Mouse (Mus musculus) embryonic facial prominence, embryonic 13.5 days (tissue): Measurements from ENCODE around the gene Rnf150. TPM values are rescaled to one million over a fixed set of nuclear protein-coding genes. Genes with fewer than 3 reads are reported as not detected.

ENCODE experiments used
- ATAC-seq: fragments of 200-750 bp; cut with Nextera tagmentation; 2 replicates; pipeline ENCODE4 v1.8.0; 2017; ENCODE audit warnings: low read depth; ENCODE audit not compliant: insufficient number of reproducible peaks, insufficient read depth, low FRiP score, low TSS enrichment
- H3K27ac ChIP-seq: fragments of 300-500 bp; sonication (generic); 2 replicates; pipeline ENCODE4 v1.5.1; 2015; ENCODE audit warnings: moderate library complexity, mild to moderate bottlenecking, inconsistent platforms
- H3K27me3 ChIP-seq: fragments of 300-500 bp; sonication (generic); 2 replicates; pipeline ENCODE4 v1.6.1; 2015; ENCODE audit warnings: mild to moderate bottlenecking, inconsistent platforms
- H3K36me3 ChIP-seq: fragments of 300-500 bp; sonication (generic); 2 replicates; pipeline ENCODE4 v1.6.1; 2015; ENCODE audit warnings: mild to moderate bottlenecking, inconsistent platforms
- H3K4me1 ChIP-seq: fragments of 300-500 bp; sonication (generic); 2 replicates; pipeline ENCODE4 v1.6.1; 2015; ENCODE audit warnings: inconsistent platforms
- H3K4me2 ChIP-seq: fragments of 300-500 bp; sonication (generic); 2 replicates; pipeline ENCODE4 v1.6.1; 2015; ENCODE audit warnings: moderate library complexity, mild to moderate bottlenecking, inconsistent platforms
- H3K4me3 ChIP-seq: fragments of 300-500 bp; sonication (generic); 2 replicates; pipeline ENCODE4 v1.5.1; 2015; ENCODE audit warnings: mild to moderate bottlenecking, inconsistent platforms
- H3K9ac ChIP-seq: fragments of 300-500 bp; sonication (generic); 2 replicates; pipeline ENCODE4 v1.6.1; 2015; ENCODE audit warnings: mild to moderate bottlenecking, inconsistent platforms
- H3K9me3 ChIP-seq: fragments of 300-500 bp; sonication (generic); 2 replicates; pipeline ENCODE4 v1.6.1; 2016; ENCODE audit warnings: inconsistent platforms
- WGBS: fragments of 180-500 bp; shearing (Covaris S2); methylation state at CpG from one replicate; pipeline ENCODE4 v1.1.7; 2015; ENCODE audit warnings: mixed read lengths; 5-methylcytosine and 5-hydroxymethylcytosine counted together
- polyA plus RNA-seq: library from polyadenylated mRNA; unstranded; fragments of >200 nt; fragmentation: Nextera tagmentation; extraction: Ambion mirVana; gene quantifications from 2 replicates; pipeline ENCODE4 v1.2.1, GENCODE M21; 2015

Gene Rnf150
- polyA plus RNA-seq, 1 experiment from 2014 or later = 2.6 TPM

- Histone ChIP-seq H3K4me2 (no peak overlapping the region), H3K9me3 (no peaks in the 10 kb centered on the region), H3K27ac (no peak overlapping the region), H3K36me3 (no peaks in the 10 kb centered on the region), H3K27me3 (no peaks in the 10 kb centered on the region), H3K9ac (no peak overlapping the region), H3K4me3 (no peak overlapping the region), H3K4me1 (no peaks in the 10 kb centered on the region)
- ATAC-seq = no peak
- WGBS = 75% methylated on average over 3 of the region's 3 CpGs
Observed at GRCm38 (mm10) chr8:83036521-83037166, 173.5 kb downstream of the Rnf150 start.

- Histone ChIP-seq H3K9ac (no peak overlapping the region), H3K4me3 (no peak overlapping the region), H3K9me3 (no peaks in the 10 kb centered on the region), H3K27me3 (no peaks in the 10 kb centered on the region), H3K36me3 (no peaks in the 10 kb centered on the region), H3K27ac (no peak overlapping the region), H3K4me1 (no peaks in the 10 kb centered on the region), H3K4me2 (no peak overlapping the region)
- ATAC-seq = no peak
- WGBS = 84% methylated on average over 1 of the region's 1 CpGs
Observed at GRCm38 (mm10) chr8:83037321-83037720, 174.2 kb downstream of the Rnf150 start.

- peaks cover 2% of the 10 kb centered on the region; the same call in 1 of the 2 replicates for H3K36me3 ChIP-seq
- H3K27me3 ChIP-seq = no peaks in the 10 kb centered on the region
- H3K27ac ChIP-seq = no peak overlapping the region
- H3K4me3 ChIP-seq = no peak overlapping the region
- H3K9me3 ChIP-seq = no peaks in the 10 kb centered on the region
- no peak for ATAC-seq
- no peak overlapping the region for H3K9ac ChIP-seq
- 89% methylated on average over 10 of the region's 10 CpGs for WGBS
- H3K4me1 ChIP-seq = no peaks in the 10 kb centered on the region
- H3K4me2 ChIP-seq = no peak overlapping the region
Observed at GRCm38 (mm10) chr8:83038575-83038974, 175.4 kb downstream of the Rnf150 start.

- Histone ChIP-seq H3K9me3 (no peaks in the 10 kb centered on the region), H3K27ac (no peak overlapping the region), H3K4me2 (no peak overlapping the region), H3K4me3 (no peak overlapping the region), H3K36me3 (peaks cover 2% of the 10 kb centered on the region; the same call in 1 of the 2 replicates), H3K27me3 (no peaks in the 10 kb centered on the region), H3K4me1 (0 out of 2 replicates have a peak, but pooled peaks cover 2% of the 10 kb centered on the region), H3K9ac (no peak overlapping the region)
- ATAC-seq = no peak
- WGBS = 75% methylated on average over 4 of the region's 4 CpGs
Observed at GRCm38 (mm10) chr8:83041440-83041839, 178.3 kb downstream of the Rnf150 start.

- 86% methylated on average over 9 of the region's 9 CpGs for WGBS
- no peak overlapping the region for H3K4me2 ChIP-seq
- peaks cover 2% of the 10 kb centered on the region; the same call in 1 of the 2 replicates for H3K36me3 ChIP-seq
- no peak overlapping the region for H3K4me3 ChIP-seq
- peaks cover 39% of the 10 kb centered on the region for H3K4me1 ChIP-seq
- H3K9me3 ChIP-seq = no peaks in the 10 kb centered on the region
- no peak overlapping the region for H3K27ac ChIP-seq
- ATAC-seq = no peak
- H3K27me3 ChIP-seq = no peaks in the 10 kb centered on the region
- H3K9ac ChIP-seq = no peak overlapping the region
Observed at GRCm38 (mm10) chr8:83046912-83047311, 183.8 kb downstream of the Rnf150 start.

GRCm38 (mm10) chr8:83048527-83048926, 185.4 kb downstream of the Rnf150 start:
- no peak overlapping the region for H3K4me3 ChIP-seq
- H3K27me3 ChIP-seq = no peaks in the 10 kb centered on the region
- H3K9me3 ChIP-seq = no peaks in the 10 kb centered on the region
- H3K4me1 ChIP-seq = peaks cover 43% of the 10 kb centered on the region
- WGBS = 45% methylated on average over 6 of the region's 6 CpGs
- peak overlapping the region; percentile 23 for H3K4me2 ChIP-seq
- no peaks in the 10 kb centered on the region for H3K36me3 ChIP-seq
- no peak for ATAC-seq
- peak overlapping the region; percentile 86 for H3K27ac ChIP-seq
- no peak overlapping the region; the same call in 1 of the 2 replicates for H3K9ac ChIP-seq

- Histone ChIP-seq H3K4me3 (no peak overlapping the region), H3K9ac (no peak overlapping the region), H3K4me2 (peak overlapping the region; percentile 23), H3K36me3 (no peaks in the 10 kb centered on the region), H3K9me3 (no peaks in the 10 kb centered on the region), H3K27me3 (no peaks in the 10 kb centered on the region), H3K4me1 (peaks cover 43% of the 10 kb centered on the region), H3K27ac (peak overlapping the region; percentile 86)
- 12% methylated on average over 7 of the region's 7 CpGs for WGBS
- peak; percentile 67; the same call in 1 of the 2 replicates for ATAC-seq
Observed at GRCm38 (mm10) chr8:83049171-83049601, 186.0 kb downstream of the Rnf150 start.

GRCm38 (mm10) chr8:83049616-83050015, 186.5 kb downstream of the Rnf150 start:
- Histone ChIP-seq H3K27ac (peak overlapping the region; percentile 86), H3K4me3 (no peak overlapping the region), H3K4me2 (peak overlapping the region; percentile 23), H3K4me1 (peaks cover 43% of the 10 kb centered on the region), H3K27me3 (no peaks in the 10 kb centered on the region), H3K9me3 (no peaks in the 10 kb centered on the region), H3K36me3 (no peaks in the 10 kb centered on the region), H3K9ac (no peak overlapping the region)
- 7% methylated on average over 1 of the region's 1 CpGs for WGBS
- no peak for ATAC-seq

- Histone ChIP-seq H3K9ac (no peak overlapping the region), H3K4me3 (no peak overlapping the region), H3K36me3 (no peaks in the 10 kb centered on the region), H3K27ac (no peak overlapping the region), H3K27me3 (no peaks in the 10 kb centered on the region), H3K9me3 (no peaks in the 10 kb centered on the region), H3K4me2 (no peak overlapping the region), H3K4me1 (peaks cover 31% of the 10 kb centered on the region)
- no peak for ATAC-seq
- WGBS = 91% methylated on average over 4 of the region's 4 CpGs
Observed at GRCm38 (mm10) chr8:83052896-83053295, 189.7 kb downstream of the Rnf150 start.

- no peak overlapping the region for H3K9ac ChIP-seq
- ATAC-seq = no peak
- H3K4me3 ChIP-seq = no peak overlapping the region
- peaks cover 18% of the 10 kb centered on the region for H3K4me1 ChIP-seq
- no peaks in the 10 kb centered on the region for H3K27me3 ChIP-seq
- WGBS = 87% methylated on average over 3 of the region's 3 CpGs
- H3K9me3 ChIP-seq = no peaks in the 10 kb centered on the region
- no peak overlapping the region for H3K27ac ChIP-seq
- no peaks in the 10 kb centered on the region for H3K36me3 ChIP-seq
- no peak overlapping the region for H3K4me2 ChIP-seq
Observed at GRCm38 (mm10) chr8:83054801-83055200, 191.6 kb downstream of the Rnf150 start.

- whole genome bisulfite sequencing = 75% methylated on average over 8 of the region's 8 CpGs
- no peak overlapping the region for H3K4me3 ChIP-seq
- ATAC-seq = no peak
Observed at GRCm38 (mm10) chr8:83058951-83059350, 195.8 kb downstream of the Rnf150 start.

GRCm38 (mm10) chr8:83060076-83060475, 196.9 kb downstream of the Rnf150 start:
- H3K4me3 ChIP-seq = no peak overlapping the region
- H3K27ac ChIP-seq = no peak overlapping the region
- no peak for ATAC-seq
- H3K9me3 ChIP-seq = no peaks in the 10 kb centered on the region
- H3K27me3 ChIP-seq = no peaks in the 10 kb centered on the region
- no peak overlapping the region for H3K4me2 ChIP-seq
- H3K9ac ChIP-seq = no peak overlapping the region
- H3K36me3 ChIP-seq = no peaks in the 10 kb centered on the region
- WGBS = 65% methylated on average over 2 of the region's 2 CpGs
- H3K4me1 ChIP-seq = peaks cover 16% of the 10 kb centered on the region

More at GRCm38 (mm10) chr8:83058951-83059350, 195.8 kb downstream of the Rnf150 start:
- Histone ChIP-seq H3K27me3 (no peaks in the 10 kb centered on the region), H3K4me1 (peaks cover 14% of the 10 kb centered on the region), H3K9ac (no peak overlapping the region), H3K9me3 (no peaks in the 10 kb centered on the region), H3K4me2 (no peak overlapping the region), H3K36me3 (no peaks in the 10 kb centered on the region), H3K27ac (no peak overlapping the region)
